Mouse (Mus musculus) kidney, embryonic 14.5 days (tissue): ENCODE measurements at regions not wholly inside any gene's neighbourhood (a gene's known extent, or its start where the extent isn't known, plus 50 kb on each side); places are given as distances from the start of the nearest gene placed in this dataset.
A peak's percentile ranks its signal among the peaks of the same experiment; 100 is the strongest.

Source experiments
- ATAC-seq: fragments of 200-750 bp; cut with Nextera tagmentation; 2 replicates; pipeline ENCODE4 v1.8.0; 2017; ENCODE audit warnings: moderate number of reproducible peaks, mild to moderate bottlenecking, moderate TSS enrichment, moderate library complexity; ENCODE audit not compliant: low FRiP score, low TSS enrichment
- H3K27ac ChIP-seq: fragments of 300-500 bp; sonication (generic); 2 replicates; pipeline ENCODE4 v1.5.1; 2014; ENCODE audit warnings: low read depth, mild to moderate bottlenecking, low read length, moderate library complexity, mixed read lengths
- H3K27me3 ChIP-seq: fragments of 300-500 bp; sonication (generic); 2 replicates; pipeline ENCODE4 v1.6.1; 2014; ENCODE audit warnings: mild to moderate bottlenecking, low read length; ENCODE audit not compliant: control insufficient read depth, insufficient read depth
- H3K36me3 ChIP-seq: fragments of 300-500 bp; sonication (generic); 2 replicates; pipeline ENCODE4 v1.6.1; 2014; ENCODE audit warnings: low read length, mixed read lengths; ENCODE audit not compliant: control insufficient read depth, insufficient read depth
- H3K4me1 ChIP-seq: fragments of 300-500 bp; sonication (generic); 2 replicates; pipeline ENCODE4 v1.6.1; 2014; ENCODE audit warnings: low read length, mixed read lengths; ENCODE audit not compliant: control insufficient read depth, insufficient read depth
- H3K4me2 ChIP-seq: fragments of 300-500 bp; sonication (generic); replicated peaks from 2 replicates; pipeline ENCODE4 v1.6.1; 2014; ENCODE audit warnings: low read depth, mild to moderate bottlenecking, low read length
- H3K4me3 ChIP-seq: fragments of 300-500 bp; sonication (generic); 2 replicates; pipeline ENCODE4 v1.5.1; 2014; ENCODE audit warnings: mild to moderate bottlenecking, low read length
- H3K9ac ChIP-seq: fragments of 300-500 bp; sonication (generic); 2 replicates; pipeline ENCODE4 v1.6.1; 2014; ENCODE audit warnings: low read depth, mild to moderate bottlenecking, low read length, moderate library complexity
- H3K9me3 ChIP-seq: fragments of 300-500 bp; sonication (generic); 2 replicates; pipeline ENCODE4 v1.6.1; 2016; ENCODE audit warnings: low read length; ENCODE audit not compliant: control insufficient read depth
- WGBS: fragments of 180-500 bp; shearing (Covaris S2); extraction: QIAGEN DNeasy Blood & Tissue Kit; methylation state at CpG from one replicate; pipeline ENCODE4 v1.1.7; 2014; 5-methylcytosine and 5-hydroxymethylcytosine counted together

GRCm38 (mm10) chr6:140816359-140816758 is 87.3 kb downstream of the Gm11077 start:
- H3K9ac ChIP-seq = no peak overlapping the region
- no peak overlapping the region for H3K4me2 ChIP-seq
- no peak overlapping the region for H3K4me3 ChIP-seq
- H3K27me3 ChIP-seq = no peaks in the 10 kb centered on the region
- H3K9me3 ChIP-seq = no peaks in the 10 kb centered on the region
- no peak overlapping the region for H3K27ac ChIP-seq
- H3K36me3 ChIP-seq = no peaks in the 10 kb centered on the region
- no peak for ATAC-seq
- 46% methylated on average over 1 of the region's 1 CpGs for WGBS
- no peaks in the 10 kb centered on the region for H3K4me1 ChIP-seq

GRCm38 (mm10) chr6:140816831-140817230 is 87.7 kb downstream of the Gm11077 start:
- Histone ChIP-seq H3K4me1 (no peaks in the 10 kb centered on the region), H3K9ac (no peak overlapping the region), H3K36me3 (no peaks in the 10 kb centered on the region), H3K9me3 (no peaks in the 10 kb centered on the region), H3K4me3 (no peak overlapping the region), H3K27ac (no peak overlapping the region), H3K4me2 (no peak overlapping the region), H3K27me3 (no peaks in the 10 kb centered on the region)
- WGBS = 40% methylated on average over 6 of the region's 6 CpGs
- no peak for ATAC-seq

GRCm38 (mm10) chr6:140819451-140819878 is 90.4 kb downstream of the Gm11077 start:
- Histone ChIP-seq H3K36me3 (no peaks in the 10 kb centered on the region), H3K4me1 (no peaks in the 10 kb centered on the region), H3K4me2 (no peak overlapping the region), H3K27ac (no peak overlapping the region), H3K9ac (no peak overlapping the region), H3K9me3 (no peaks in the 10 kb centered on the region), H3K27me3 (no peaks in the 10 kb centered on the region), H3K4me3 (no peak overlapping the region)
- 61% methylated on average over 8 of the region's 8 CpGs for WGBS
- peak; percentile 52 for ATAC-seq

- no peak overlapping the region for H3K27ac ChIP-seq
- H3K9ac ChIP-seq = no peak overlapping the region
- H3K9me3 ChIP-seq = no peaks in the 10 kb centered on the region
- ATAC-seq = no peak
- H3K4me2 ChIP-seq = no peak overlapping the region
- no peak overlapping the region for H3K4me3 ChIP-seq
- no peaks in the 10 kb centered on the region for H3K4me1 ChIP-seq
- H3K36me3 ChIP-seq = no peaks in the 10 kb centered on the region
- H3K27me3 ChIP-seq = no peaks in the 10 kb centered on the region
These were observed 97.4 kb downstream of the Gm11077 start for GRCm38 (mm10) chr6:140826522-140826921.

GRCm38 (mm10) chr6:140827651-140828050 is 98.6 kb downstream of the Gm11077 start:
- Histone ChIP-seq H3K27ac (no peak overlapping the region), H3K27me3 (no peaks in the 10 kb centered on the region), H3K9me3 (no peaks in the 10 kb centered on the region), H3K9ac (no peak overlapping the region), H3K36me3 (no peaks in the 10 kb centered on the region), H3K4me1 (no peaks in the 10 kb centered on the region), H3K4me3 (no peak overlapping the region), H3K4me2 (no peak overlapping the region)
- ATAC-seq = no peak

GRCm38 (mm10) chr6:140843292-140843991 is 114.4 kb downstream of the Gm11077 start:
- no peak overlapping the region for H3K9ac ChIP-seq
- H3K4me2 ChIP-seq = no peak overlapping the region
- H3K9me3 ChIP-seq = no peaks in the 10 kb centered on the region
- no peaks in the 10 kb centered on the region for H3K36me3 ChIP-seq
- H3K27ac ChIP-seq = no peak overlapping the region
- no peak overlapping the region for H3K4me3 ChIP-seq
- no peak for ATAC-seq
- WGBS = 71% methylated on average over 8 of the region's 8 CpGs
- H3K27me3 ChIP-seq = no peaks in the 10 kb centered on the region
- no peaks in the 10 kb centered on the region for H3K4me1 ChIP-seq

GRCm38 (mm10) chr6:140847165-140847564 is 118.1 kb downstream of the Gm11077 start:
- WGBS = 81% methylated on average over 3 of the region's 3 CpGs
- Histone ChIP-seq H3K4me2 (no peak overlapping the region), H3K9ac (no peak overlapping the region), H3K9me3 (no peaks in the 10 kb centered on the region), H3K4me3 (no peak overlapping the region), H3K27me3 (no peaks in the 10 kb centered on the region), H3K36me3 (no peaks in the 10 kb centered on the region), H3K4me1 (no peaks in the 10 kb centered on the region), H3K27ac (no peak overlapping the region)
- no peak for ATAC-seq

- Histone ChIP-seq H3K9ac (no peak overlapping the region), H3K4me3 (no peak overlapping the region), H3K27ac (no peak overlapping the region), H3K27me3 (no peaks in the 10 kb centered on the region), H3K9me3 (no peaks in the 10 kb centered on the region), H3K4me2 (no peak overlapping the region), H3K4me1 (0 out of 2 replicates have a peak, but pooled peaks cover 10% of the 10 kb centered on the region), H3K36me3 (no peaks in the 10 kb centered on the region)
- WGBS = 60% methylated on average over 5 of the region's 5 CpGs
- ATAC-seq = no peak
These were observed 123.3 kb downstream of the Gm11077 start for GRCm38 (mm10) chr6:140852420-140852819.

GRCm38 (mm10) chr6:140853508-140853907 is 124.4 kb downstream of the Gm11077 start:
- WGBS = 55% methylated on average over 5 of the region's 5 CpGs
- H3K9ac ChIP-seq = no peak overlapping the region
- ATAC-seq = no peak

More at GRCm38 (mm10) chr6:140853508-140853907, 124.4 kb downstream of the Gm11077 start:
- Histone ChIP-seq H3K4me3 (no peak overlapping the region), H3K36me3 (no peaks in the 10 kb centered on the region), H3K4me1 (0 out of 2 replicates have a peak, but pooled peaks cover 10% of the 10 kb centered on the region), H3K4me2 (no peak overlapping the region), H3K9me3 (no peaks in the 10 kb centered on the region), H3K27me3 (no peaks in the 10 kb centered on the region), H3K27ac (no peak overlapping the region)
